Mouse (Mus musculus): ENCODE data around the gene Onecut1. TPM values are rescaled to one million over a fixed set of nuclear protein-coding genes. Genes with fewer than 3 reads are reported as not detected.

The Onecut1 gene
- polyA plus RNA-seq, 1 experiment from 2014 or later, result not detected

- no peak for ATAC-seq (ENCODE audit: low read depth)
- Histone ChIP-seq H3K9ac (ENCODE audit: low read length) (no peak overlapping the region), H3K9me3 (ENCODE audit: control insufficient read depth, low read length) (no peaks in the 10 kb centered on the region), H3K4me1 (replicated peaks; ENCODE audit: control insufficient read depth, insufficient read depth, low read length) (no peaks in the 10 kb centered on the region), H3K4me3 (ENCODE audit: low read length) (no peak overlapping the region), H3K27me3 (ENCODE audit: control insufficient read depth, insufficient read depth, low read depth, low read length) (no peaks in the 10 kb centered on the region), H3K4me2 (ENCODE audit: low read depth, low read length) (no peak overlapping the region), H3K27ac (ENCODE audit: low read length) (no peak overlapping the region), H3K36me3 (ENCODE audit: control insufficient read depth, insufficient read depth, low read length) (no peaks in the 10 kb centered on the region)
- 4% methylated on average over 1 of the region's 1 CpGs for WGBS
Measured at GRCm38 (mm10) chr9:74921422-74921821, 59.7 kb downstream of the Onecut1 start.

- WGBS, result 54% methylated on average over 3 of the region's 3 CpGs
- Histone ChIP-seq H3K4me1 (replicated peaks; ENCODE audit: control insufficient read depth, insufficient read depth, low read length) (no peaks in the 10 kb centered on the region), H3K27me3 (ENCODE audit: control insufficient read depth, insufficient read depth, low read depth, low read length) (no peaks in the 10 kb centered on the region), H3K36me3 (ENCODE audit: control insufficient read depth, insufficient read depth, low read length) (no peaks in the 10 kb centered on the region), H3K27ac (ENCODE audit: low read length) (no peak overlapping the region), H3K9ac (ENCODE audit: low read length) (no peak overlapping the region), H3K9me3 (ENCODE audit: control insufficient read depth, low read length) (no peaks in the 10 kb centered on the region), H3K4me3 (ENCODE audit: low read length) (no peak overlapping the region), H3K4me2 (ENCODE audit: low read depth, low read length) (no peak overlapping the region)
- no peak for ATAC-seq (ENCODE audit: low read depth)
Measured at GRCm38 (mm10) chr9:74922884-74923283, 61.2 kb downstream of the Onecut1 start.

- Histone ChIP-seq H3K9me3 (ENCODE audit: control insufficient read depth, low read length) (no peaks in the 10 kb centered on the region), H3K9ac (ENCODE audit: low read length) (no peak overlapping the region), H3K4me3 (ENCODE audit: low read length) (no peak overlapping the region), H3K27me3 (ENCODE audit: control insufficient read depth, insufficient read depth, low read depth, low read length) (no peaks in the 10 kb centered on the region), H3K27ac (ENCODE audit: low read length) (no peak overlapping the region), H3K36me3 (ENCODE audit: control insufficient read depth, insufficient read depth, low read length) (no peaks in the 10 kb centered on the region), H3K4me1 (replicated peaks; ENCODE audit: control insufficient read depth, insufficient read depth, low read length) (no peaks in the 10 kb centered on the region), H3K4me2 (ENCODE audit: low read depth, low read length) (no peak overlapping the region)
- WGBS, result 76% methylated on average over 6 of the region's 6 CpGs
- no peak for ATAC-seq (ENCODE audit: low read depth)
Measured at GRCm38 (mm10) chr9:74923291-74923977, 61.7 kb downstream of the Onecut1 start.

DNA sequence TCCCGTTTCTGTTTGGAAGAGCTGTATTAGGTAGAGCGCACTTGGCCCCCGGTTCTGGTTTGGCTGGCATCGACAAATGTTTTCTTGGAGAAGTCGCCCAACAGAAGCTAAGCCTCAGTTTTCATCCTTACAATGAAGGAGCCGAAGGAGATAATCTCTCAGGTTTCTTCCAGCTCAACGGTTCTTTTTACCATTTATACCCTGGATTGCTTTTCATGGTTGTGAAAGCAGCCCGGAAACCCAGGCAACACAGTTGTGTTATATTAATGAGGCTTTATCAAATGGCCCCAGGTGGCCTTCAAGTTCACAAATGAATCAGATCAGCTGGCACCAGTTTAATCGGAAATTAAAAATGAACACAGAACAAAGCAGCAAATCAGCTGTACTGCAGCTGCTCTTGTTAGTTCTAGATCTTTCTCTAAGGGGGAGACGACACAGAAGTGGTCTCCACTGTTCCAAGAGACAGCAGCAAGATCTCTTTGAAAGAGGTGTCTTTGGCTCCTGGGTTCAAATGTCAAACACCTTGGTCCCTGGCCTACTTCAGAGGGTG, 63.6 kb downstream of the Onecut1 start:
- no peak for ATAC-seq (ENCODE audit: low read depth)
- Histone ChIP-seq H3K27me3 (ENCODE audit: control insufficient read depth, insufficient read depth, low read depth, low read length) (no peaks in the 10 kb centered on the region), H3K36me3 (ENCODE audit: control insufficient read depth, insufficient read depth, low read length) (no peaks in the 10 kb centered on the region), H3K27ac (ENCODE audit: low read length) (no peak overlapping the region), H3K4me1 (replicated peaks; ENCODE audit: control insufficient read depth, insufficient read depth, low read length) (no peaks in the 10 kb centered on the region), H3K4me2 (ENCODE audit: low read depth, low read length) (no peak overlapping the region), H3K9me3 (ENCODE audit: control insufficient read depth, low read length) (no peaks in the 10 kb centered on the region), H3K9ac (ENCODE audit: low read length) (no peak overlapping the region), H3K4me3 (ENCODE audit: low read length) (no peak overlapping the region)
- WGBS, result 80% methylated on average over 10 of the region's 10 CpGs

- Histone ChIP-seq H3K36me3 (ENCODE audit: control insufficient read depth, insufficient read depth, low read length) (no peaks in the 10 kb centered on the region), H3K9ac (ENCODE audit: low read length) (no peak overlapping the region), H3K4me3 (ENCODE audit: low read length) (no peak overlapping the region), H3K27me3 (ENCODE audit: control insufficient read depth, insufficient read depth, low read depth, low read length) (no peaks in the 10 kb centered on the region), H3K4me2 (ENCODE audit: low read depth, low read length) (no peak overlapping the region), H3K9me3 (ENCODE audit: control insufficient read depth, low read length) (no peaks in the 10 kb centered on the region), H3K4me1 (replicated peaks; ENCODE audit: control insufficient read depth, insufficient read depth, low read length) (no peaks in the 10 kb centered on the region), H3K27ac (ENCODE audit: low read length) (no peak overlapping the region)
- WGBS, result 82% methylated on average over 4 of the region's 4 CpGs
- no peak for ATAC-seq (ENCODE audit: low read depth)
Measured at GRCm38 (mm10) chr9:74929981-74930423, 68.3 kb downstream of the Onecut1 start.

- Histone ChIP-seq H3K9me3 (ENCODE audit: control insufficient read depth, low read length) (no peaks in the 10 kb centered on the region), H3K4me2 (ENCODE audit: low read depth, low read length) (no peak overlapping the region), H3K4me3 (ENCODE audit: low read length) (no peak overlapping the region), H3K36me3 (ENCODE audit: control insufficient read depth, insufficient read depth, low read length) (no peaks in the 10 kb centered on the region), H3K4me1 (replicated peaks; ENCODE audit: control insufficient read depth, insufficient read depth, low read length) (no peaks in the 10 kb centered on the region), H3K9ac (ENCODE audit: low read length) (no peak overlapping the region), H3K27me3 (ENCODE audit: control insufficient read depth, insufficient read depth, low read depth, low read length) (no peaks in the 10 kb centered on the region), H3K27ac (ENCODE audit: low read length) (no peak overlapping the region)
- no peak for ATAC-seq (ENCODE audit: low read depth)
- 81% methylated on average over 5 of the region's 5 CpGs for WGBS
Measured at GRCm38 (mm10) chr9:74930653-74931052, 68.9 kb downstream of the Onecut1 start.

- Histone ChIP-seq H3K4me3 (ENCODE audit: low read length) (no peak overlapping the region), H3K27me3 (ENCODE audit: control insufficient read depth, insufficient read depth, low read depth, low read length) (no peaks in the 10 kb centered on the region), H3K4me2 (ENCODE audit: low read depth, low read length) (no peak overlapping the region), H3K9ac (ENCODE audit: low read length) (no peak overlapping the region), H3K27ac (ENCODE audit: low read length) (no peak overlapping the region), H3K9me3 (ENCODE audit: control insufficient read depth, low read length) (no peaks in the 10 kb centered on the region), H3K36me3 (ENCODE audit: control insufficient read depth, insufficient read depth, low read length) (no peaks in the 10 kb centered on the region), H3K4me1 (replicated peaks; ENCODE audit: control insufficient read depth, insufficient read depth, low read length) (0 out of 2 replicates have a peak, but pooled peaks cover 2% of the 10 kb centered on the region)
- 61% methylated on average over 3 of the region's 3 CpGs for WGBS
- no peak for ATAC-seq (ENCODE audit: low read depth)
Measured at GRCm38 (mm10) chr9:74935289-74935688, 73.6 kb downstream of the Onecut1 start.

DNA sequence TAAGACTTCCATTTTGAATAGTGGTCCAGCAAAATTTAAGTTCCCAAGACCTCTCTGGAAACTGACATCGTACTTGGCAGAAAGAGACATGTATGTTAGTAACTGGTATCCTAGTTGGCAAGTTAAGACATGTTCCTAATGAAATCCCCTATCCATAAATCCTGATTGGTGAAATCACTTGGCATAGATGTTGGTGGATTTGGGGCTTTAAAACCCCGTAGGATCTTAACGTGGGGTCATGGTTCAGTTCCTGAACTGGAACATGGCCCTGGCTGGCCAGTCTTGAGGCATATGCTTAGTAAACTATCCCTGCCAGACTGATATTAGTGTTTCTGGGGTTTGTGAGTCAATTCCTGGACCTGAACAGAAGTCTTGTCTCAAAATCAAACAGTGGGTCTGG, 76.0 kb downstream of the Onecut1 start:
- H3K9ac ChIP-seq (ENCODE audit: low read length), result no peak overlapping the region
- H3K4me2 ChIP-seq (ENCODE audit: low read depth, low read length), result no peak overlapping the region
- 84% methylated on average over 3 of the region's 3 CpGs for WGBS
- H3K27ac ChIP-seq (ENCODE audit: low read length), result no peak overlapping the region
- H3K36me3 ChIP-seq (ENCODE audit: control insufficient read depth, insufficient read depth, low read length), result no peaks in the 10 kb centered on the region
- no peak overlapping the region for H3K4me3 ChIP-seq (ENCODE audit: low read length)
- 0 out of 2 replicates have a peak, but pooled peaks cover 2% of the 10 kb centered on the region for H3K4me1 ChIP-seq (replicated peaks; ENCODE audit: control insufficient read depth, insufficient read depth, low read length)
- H3K27me3 ChIP-seq (ENCODE audit: control insufficient read depth, insufficient read depth, low read depth, low read length), result no peaks in the 10 kb centered on the region
- no peak for ATAC-seq (ENCODE audit: low read depth)
- no peaks in the 10 kb centered on the region for H3K9me3 ChIP-seq (ENCODE audit: control insufficient read depth, low read length)

DNA sequence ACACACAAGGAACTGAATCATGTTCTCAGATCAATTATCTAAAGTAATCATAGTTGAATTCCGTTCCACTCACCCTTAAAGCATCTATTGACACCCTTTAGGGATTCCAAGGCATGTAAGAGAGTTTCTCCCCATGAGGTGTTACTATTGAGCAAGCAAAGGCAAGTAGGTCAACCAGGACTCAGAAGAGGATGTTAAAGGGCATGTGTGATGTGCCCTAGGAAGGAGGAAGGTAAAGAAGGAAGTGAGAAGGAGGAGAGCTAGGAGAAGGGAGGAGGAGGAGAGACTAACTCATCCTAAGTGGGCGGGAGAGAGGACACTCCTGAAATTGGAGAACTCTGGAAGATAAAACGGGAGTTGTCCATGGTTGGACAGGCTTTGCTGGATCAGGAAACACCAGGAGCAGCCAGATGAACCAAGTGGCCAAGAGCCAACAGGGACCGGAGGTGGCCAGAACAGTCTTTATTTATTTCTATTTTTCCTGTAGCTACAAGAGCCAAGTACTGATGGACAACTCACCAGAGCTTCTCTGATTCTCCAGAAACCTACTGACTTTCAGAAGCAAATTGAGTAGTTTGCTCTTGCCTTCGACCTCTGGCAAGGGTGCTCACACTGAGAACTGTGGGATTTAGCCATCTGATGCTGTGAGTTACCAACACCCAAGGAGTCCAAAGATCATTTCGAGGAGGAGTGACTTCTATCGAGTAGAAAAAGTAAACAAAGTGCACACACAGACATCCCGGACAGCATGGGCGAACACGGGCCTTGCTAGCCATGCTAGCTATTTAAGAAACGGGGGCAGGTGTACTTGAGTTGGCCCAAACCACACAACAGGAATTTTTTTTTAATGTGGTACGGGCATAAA, 77.2 kb downstream of the Onecut1 start:
- Histone ChIP-seq H3K27ac (ENCODE audit: low read length) (no peak overlapping the region), H3K4me3 (ENCODE audit: low read length) (no peak overlapping the region), H3K27me3 (ENCODE audit: control insufficient read depth, insufficient read depth, low read depth, low read length) (no peaks in the 10 kb centered on the region), H3K36me3 (ENCODE audit: control insufficient read depth, insufficient read depth, low read length) (no peaks in the 10 kb centered on the region), H3K4me2 (ENCODE audit: low read depth, low read length) (no peak overlapping the region), H3K9me3 (ENCODE audit: control insufficient read depth, low read length) (no peaks in the 10 kb centered on the region), H3K9ac (ENCODE audit: low read length) (no peak overlapping the region), H3K4me1 (replicated peaks; ENCODE audit: control insufficient read depth, insufficient read depth, low read length) (0 out of 2 replicates have a peak, but pooled peaks cover 2% of the 10 kb centered on the region)
- no peak for ATAC-seq (ENCODE audit: low read depth)
- 58% methylated on average over 12 of the region's 12 CpGs for WGBS

Data from lung, embryonic 16.5 days (tissue).